Mouse (Mus musculus) cerebellum, adult 2 months (tissue): ENCODE results near the gene Rps19. TPM values are rescaled to one million over a fixed set of nuclear protein-coding genes. Genes with fewer than 3 reads are reported as not detected.

Source experiments
- DNase-seq, 2 experiments: peaks; one replicate each; pipeline ENCODE4 v3.0.0; 2021
- H3K27ac ChIP-seq: fragments of 200-500 bp; 2 replicates; pipeline ENCODE4 v1.5.1; 2012; ENCODE audit warnings: low read length, control low read depth, inconsistent platforms; ENCODE audit not compliant: insufficient read depth
- H3K27me3 ChIP-seq: fragments of 200-500 bp; 2 replicates; pipeline ENCODE4 v1.6.1; 2012; ENCODE audit warnings: inconsistent platforms, mild to moderate bottlenecking, low read length, moderate library complexity; ENCODE audit not compliant: control insufficient read depth, insufficient read depth
- H3K4me1 ChIP-seq: fragments of 200-500 bp; 2 replicates; pipeline ENCODE4 v1.6.1; 2011; ENCODE audit warnings: low read length; ENCODE audit not compliant: control insufficient read depth, insufficient read depth
- H3K4me3 ChIP-seq: fragments of 200-500 bp; replicated peaks from 2 replicates; pipeline ENCODE3; 2011; ENCODE audit warnings: mild to moderate bottlenecking, low read depth, low read length, control low read depth; ENCODE audit not compliant: insufficient read depth
- CTCF ChIP-seq: fragments of 200-500 bp; IDR thresholded peaks from 2 replicates; pipeline ENCODE4 v1.5.1; 2011; ENCODE audit warnings: low read depth, mild to moderate bottlenecking, control low read depth, low read length, moderate library complexity, borderline replicate concordance; ENCODE audit not compliant: insufficient read depth
- POLR2A ChIP-seq: fragments of 200-500 bp; IDR thresholded peaks from 2 replicates; pipeline ENCODE4 v1.6.1; 2011; ENCODE audit warnings: low read length, control low read depth, borderline replicate concordance; ENCODE audit not compliant: insufficient read depth
- WGBS: fragments of 180-500 bp; shearing (Covaris S2); methylation state at CpG from one replicate; pipeline ENCODE4 v1.1.7; 2018; 5-methylcytosine and 5-hydroxymethylcytosine counted together
- polyA plus RNA-seq: library from polyadenylated mRNA; depleted of rRNA; stranded (reverse); fragments of >200 nt; gene quantifications from 2 replicates; pipeline ENCODE4 v1.2.3, GENCODE M21; 2012

Gene Rps19
- polyA plus RNA-seq, 1 experiment, result 314 TPM

DNA sequence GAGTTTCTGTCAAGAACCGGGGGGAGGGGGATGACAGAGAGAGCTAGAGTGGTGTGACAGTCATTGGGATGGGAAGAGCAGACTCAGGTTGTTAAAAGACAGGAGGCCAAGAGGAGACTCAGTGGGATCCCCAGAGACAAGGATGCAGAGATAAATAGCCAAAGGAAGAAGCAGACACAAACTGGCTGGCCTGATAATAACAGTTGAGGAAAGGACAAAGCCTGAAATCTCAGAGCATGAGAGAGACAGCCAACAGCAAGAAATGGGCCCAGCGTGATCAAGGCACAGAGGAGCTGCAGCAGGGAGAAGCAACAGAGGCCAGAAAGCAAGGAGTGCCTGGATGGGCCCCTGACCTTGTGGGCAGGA, 18.1 kb downstream of the Rps19 start:
- no peak for DNase-seq
- H3K27me3 ChIP-seq, result no peaks in the 10 kb centered on the region
- peaks cover 3% of the 10 kb centered on the region; the same call in 1 of the 2 replicates for H3K4me1 ChIP-seq
- peak overlapping the region; percentile 57 for H3K27ac ChIP-seq
- TF ChIP-seq CTCF, result no peak
- WGBS, result 61% methylated on average over 2 of the region's 2 CpGs
- H3K4me3 ChIP-seq, result peak overlapping the region; percentile 77

- H3K27me3 ChIP-seq, result no peaks in the 10 kb centered on the region
- WGBS, result 6% methylated on average over 65 of the region's 68 CpGs
- H3K27ac ChIP-seq, result peak within 1 kb of the TSS; percentile 68
- TF ChIP-seq POLR2A (no peak), CTCF (no peak)
- peaks cover 3% of the 10 kb centered on the region; the same call in 1 of the 2 replicates for H3K4me1 ChIP-seq
- peak within 1 kb of the TSS; percentile 77 for H3K4me3 ChIP-seq
- DNase-seq, result peak; percentile 62 to 68
Measured at GRCm38 (mm10) chr7:24902630-24903443, 18.7 kb downstream of the Rps19 start, which contains the start of gene Arhgef1. Arhgef1 (plus strand) TSS chr7:24902912.

DNA sequence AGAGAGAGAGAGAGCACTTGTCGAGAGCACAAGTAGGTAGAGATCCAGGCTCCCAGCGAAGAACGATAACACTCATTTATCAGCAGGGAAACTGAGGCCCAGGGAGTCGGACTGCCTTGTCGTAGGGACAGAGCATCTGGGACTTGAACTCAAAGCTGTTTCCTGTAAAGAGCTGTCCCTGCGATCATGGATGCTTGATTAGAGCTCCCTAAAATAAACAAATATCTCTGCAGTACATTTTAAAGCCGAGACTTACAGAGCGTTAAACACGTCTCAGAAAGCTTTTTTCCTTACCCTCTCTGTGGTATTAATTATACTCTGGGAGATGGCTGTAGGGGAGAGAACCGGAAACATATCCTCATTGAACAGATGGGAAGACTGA, 19.3 kb downstream of the Rps19 start:
- Histone ChIP-seq H3K27ac (peak overlapping the region; percentile 68; the same call in 1 of the 2 replicates), H3K27me3 (no peaks in the 10 kb centered on the region), H3K4me3 (peak overlapping the region; percentile 77), H3K4me1 (peaks cover 3% of the 10 kb centered on the region; the same call in 1 of the 2 replicates)
- no peak for DNase-seq
- TF ChIP-seq POLR2A (no peak), CTCF (no peak)
- WGBS, result 36% methylated on average over 10 of the region's 10 CpGs

DNA sequence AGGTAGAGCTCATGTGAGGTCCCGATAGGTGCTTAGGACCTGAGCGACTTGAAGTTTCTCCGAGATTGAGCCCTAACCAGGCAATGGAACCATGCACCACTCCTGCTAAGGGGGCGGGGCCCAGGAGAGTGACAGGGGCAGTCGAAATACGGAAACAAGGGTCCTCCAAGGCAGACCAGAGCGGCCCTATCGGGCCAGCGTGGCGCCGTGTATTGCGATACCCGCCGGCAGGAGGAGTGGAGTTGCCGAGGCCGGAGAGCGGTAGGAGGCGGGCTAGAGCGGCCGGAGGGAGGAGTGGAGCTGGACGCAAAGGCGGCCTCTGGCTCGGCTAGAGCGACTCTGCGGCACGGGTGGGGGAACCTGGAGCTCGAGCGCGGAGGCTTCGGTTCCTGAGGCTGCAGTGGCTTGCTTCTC, 19.9 kb downstream of the Rps19 start:
- WGBS, result under 1% methylated on average over 26 of the region's 30 CpGs
- Histone ChIP-seq H3K27ac (peak overlapping the region; percentile 42; the same call in 1 of the 2 replicates), H3K4me3 (peak overlapping the region; percentile 86), H3K27me3 (no peaks in the 10 kb centered on the region), H3K4me1 (peaks cover 3% of the 10 kb centered on the region; the same call in 1 of the 2 replicates)
- TF ChIP-seq CTCF, result no peak
- 0 out of 2 replicates have a peak, but pooled peaks have one; percentile 52 for TF ChIP-seq POLR2A
- DNase-seq, result peak; percentile 96 to 99

- peaks cover 3% of the 10 kb centered on the region; the same call in 1 of the 2 replicates for H3K4me1 ChIP-seq
- 8% methylated on average over 3 of the region's 3 CpGs for WGBS
- no peak overlapping the region for H3K27ac ChIP-seq
- H3K4me3 ChIP-seq, result peak overlapping the region; percentile 86
- peak; percentile 73 to 75 for DNase-seq
- TF ChIP-seq CTCF (peak; percentile 72), POLR2A (no peak)
- H3K27me3 ChIP-seq, result no peaks in the 10 kb centered on the region
Measured at GRCm38 (mm10) chr7:24904936-24905335, 20.8 kb downstream of the Rps19 start.

- WGBS, result 36% methylated on average over 6 of the region's 6 CpGs
Measured at GRCm38 (mm10) chr7:24906551-24906950, 22.4 kb downstream of the Rps19 start.

DNA sequence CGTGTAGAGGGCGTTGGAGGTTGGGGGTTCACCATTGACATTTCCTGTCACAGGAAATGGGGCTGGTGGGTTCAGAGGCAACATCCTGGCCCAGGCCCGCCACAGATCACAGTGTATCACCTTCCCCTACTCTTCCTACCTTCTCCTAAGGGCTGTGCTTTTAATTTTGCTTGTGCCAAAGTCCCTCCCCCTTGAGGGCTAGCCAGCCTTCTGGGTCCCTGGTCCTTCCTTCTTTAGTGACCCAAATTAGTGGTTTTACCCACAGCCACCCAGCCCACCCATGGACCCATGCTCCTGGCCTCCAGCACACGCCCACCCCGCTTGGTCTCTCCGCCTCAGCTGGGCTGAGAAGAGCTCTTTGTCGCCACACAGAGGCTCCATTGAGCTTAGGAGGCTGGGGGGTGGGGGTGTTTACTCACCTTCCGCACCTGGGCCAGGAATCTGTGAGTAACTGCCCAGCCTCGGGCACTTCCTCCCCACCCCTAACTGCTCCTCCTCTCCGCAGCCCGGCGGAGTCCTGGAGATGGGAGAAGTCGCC, 23.1 kb downstream of the Rps19 start:
- Histone ChIP-seq H3K27me3 (no peaks in the 10 kb centered on the region), H3K4me1 (peaks cover 3% of the 10 kb centered on the region; the same call in 1 of the 2 replicates), H3K4me3 (no peak overlapping the region), H3K27ac (no peak overlapping the region)
- 59% methylated on average over 13 of the region's 13 CpGs for WGBS
- TF ChIP-seq POLR2A, result no peak
- no peak for TF ChIP-seq CTCF
- DNase-seq, result no peak

More at GRCm38 (mm10) chr7:24906551-24906950, 22.4 kb downstream of the Rps19 start:
- peaks cover 3% of the 10 kb centered on the region; the same call in 1 of the 2 replicates for H3K4me1 ChIP-seq
- no peaks in the 10 kb centered on the region for H3K27me3 ChIP-seq
- H3K4me3 ChIP-seq, result no peak overlapping the region
- no peak for DNase-seq
- no peak overlapping the region for H3K27ac ChIP-seq
- TF ChIP-seq POLR2A, result no peak
- TF ChIP-seq CTCF, result no peak
